Mouse (Mus musculus) natural killer cell, adult 2 months (primary cell): ENCODE data around the gene Rnf141.

ENCODE experiments used
- DNase-seq, 2 experiments: peaks; one replicate each; pipeline ENCODE4 v3.0.0; 2022; ENCODE audit warnings: low spot score in 2 of 2

The Rnf141 gene

DNA sequence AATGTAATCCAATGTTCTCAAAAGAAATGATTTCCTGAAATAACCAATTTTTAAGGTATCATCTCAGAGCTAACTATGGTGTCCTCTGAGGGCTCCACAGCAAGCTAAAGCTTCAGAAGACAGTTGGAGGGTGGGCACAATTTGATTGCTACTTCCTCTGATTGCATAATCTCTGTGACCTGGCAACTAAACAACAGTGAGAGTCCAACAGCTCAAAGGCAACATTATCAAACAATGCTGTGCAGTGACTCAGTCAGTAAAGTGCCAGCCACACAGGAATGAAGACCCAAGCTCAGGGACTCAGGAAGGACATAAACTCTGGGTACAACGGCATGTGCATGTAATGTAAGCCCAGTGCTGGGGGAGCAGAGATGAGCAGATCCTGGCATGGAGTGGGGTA, 11.2 kb downstream of the Rnf141 start:
- DNase-seq: no peak

DNA sequence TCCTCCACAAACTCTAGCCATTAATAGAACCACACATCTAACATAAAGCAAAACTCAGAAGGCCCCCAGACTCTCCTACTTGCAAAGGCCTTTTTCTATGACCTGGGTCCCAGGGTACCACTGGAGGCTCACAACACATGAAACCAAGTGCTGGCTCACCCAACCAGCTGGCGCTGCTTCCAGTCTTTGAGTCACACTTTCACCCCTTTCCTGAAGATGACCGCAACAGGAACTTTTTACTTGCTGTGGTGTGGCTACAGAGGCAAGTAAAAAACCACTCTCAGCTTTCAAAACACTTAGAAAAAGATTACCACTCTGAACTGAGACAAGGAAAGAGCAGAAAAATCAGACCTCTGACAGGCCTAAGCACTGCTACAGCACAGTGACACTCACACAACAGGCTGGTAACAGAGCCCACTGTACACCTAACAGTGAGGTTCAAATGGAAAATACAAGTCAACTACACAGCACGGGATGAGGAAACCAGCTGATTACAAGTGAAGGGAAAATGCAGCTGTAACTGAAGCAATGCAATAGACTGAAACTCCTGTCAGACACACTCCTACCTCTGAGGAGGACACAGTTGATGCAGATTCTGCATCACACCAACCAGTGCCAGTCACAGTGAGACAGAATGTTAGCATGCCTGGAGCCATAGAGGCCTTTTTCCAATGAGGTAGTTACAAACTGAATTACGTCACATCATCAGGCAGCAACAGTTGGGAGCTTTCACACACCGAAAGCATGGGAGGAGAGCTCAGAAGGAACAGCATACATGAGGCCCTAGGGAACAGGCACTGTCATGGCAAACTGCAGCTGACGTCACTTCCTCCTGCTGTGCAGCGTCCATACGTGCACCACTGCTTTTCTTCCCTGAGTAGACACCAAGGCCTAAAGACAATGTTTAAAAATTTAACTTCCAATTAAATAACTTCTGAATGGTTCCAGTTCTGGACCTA, 20.0 kb downstream of the Rnf141 start:
- DNase-seq: no peak

DNA sequence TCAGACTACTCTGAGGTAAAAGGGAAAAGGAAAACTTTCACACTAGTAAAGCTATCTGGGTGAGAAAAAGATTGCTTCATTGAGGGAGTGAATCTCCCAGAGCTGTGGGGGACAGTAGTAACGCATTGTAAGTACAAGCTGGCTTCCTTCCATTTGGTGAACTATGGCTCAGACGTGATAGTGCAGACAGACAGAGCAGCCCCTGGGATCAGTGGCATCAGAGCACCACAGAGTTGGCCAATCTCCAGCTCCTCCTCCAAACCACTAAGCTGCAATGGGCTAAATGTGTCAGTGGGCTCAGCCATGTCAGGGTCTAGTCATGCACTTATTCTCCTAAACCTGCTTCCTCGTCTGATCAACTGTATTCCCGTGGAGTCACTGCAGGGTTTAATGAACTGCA, 20.7 kb downstream of the Rnf141 start:
- DNase-seq: no peak

DNA sequence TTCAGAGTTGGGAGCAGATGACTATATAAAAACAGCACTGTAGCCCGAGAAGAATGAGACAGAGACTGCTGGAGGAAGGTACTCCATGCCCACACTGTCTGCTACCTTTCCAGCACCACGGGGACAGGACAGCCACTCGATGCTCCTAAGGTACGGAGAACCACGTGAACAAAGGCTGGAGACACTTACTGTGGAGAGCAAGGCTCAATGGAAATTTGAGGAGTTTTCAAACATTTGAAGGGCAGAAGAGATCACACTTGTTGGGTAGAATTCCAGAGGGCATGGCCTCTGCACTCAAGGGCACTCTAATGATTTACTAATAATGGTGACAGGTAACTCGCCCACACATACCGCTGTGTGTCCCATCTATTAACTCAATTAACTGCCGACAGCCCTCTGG, 21.2 kb downstream of the Rnf141 start:
- DNase-seq: no peak

DNA sequence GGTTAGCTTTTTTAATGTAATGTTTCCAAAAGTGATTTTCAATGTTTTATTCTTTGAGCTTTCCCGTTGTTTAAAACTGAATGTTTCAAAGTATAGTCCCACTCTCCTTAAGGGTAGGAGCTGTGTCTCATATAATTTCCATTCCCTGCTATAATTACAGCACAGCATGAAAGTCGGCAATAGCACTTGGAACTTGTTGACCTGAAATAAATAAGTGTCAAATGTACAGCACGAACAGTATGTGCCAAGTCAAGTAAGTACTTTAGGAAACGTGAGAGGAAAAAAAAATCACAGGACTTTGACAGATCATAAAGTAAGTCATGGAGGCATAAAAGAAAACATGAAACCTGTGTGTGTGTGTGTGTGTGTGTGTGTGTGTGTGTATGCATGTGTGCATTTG, 22.2 kb downstream of the Rnf141 start:
- no peak for DNase-seq

DNA sequence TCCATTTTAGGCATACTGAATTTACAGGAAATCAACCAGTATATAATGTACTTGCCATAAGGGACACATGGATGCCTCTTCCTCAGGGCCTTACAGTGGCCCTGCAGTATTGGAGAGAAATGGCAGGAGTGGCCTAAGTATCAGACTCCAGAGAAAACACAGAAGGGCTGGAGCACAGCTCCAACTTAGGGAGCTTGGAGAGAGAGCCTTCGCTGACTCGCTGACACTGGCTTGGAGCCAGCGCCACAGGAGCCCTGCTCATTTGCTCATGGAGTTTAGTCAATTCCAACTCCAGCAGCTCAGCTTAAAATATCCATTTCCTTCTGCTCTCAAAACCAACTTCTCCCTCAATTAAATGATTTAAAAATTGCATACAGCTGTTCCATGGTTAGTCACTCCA, 22.6 kb downstream of the Rnf141 start:
- no peak for DNase-seq

DNA sequence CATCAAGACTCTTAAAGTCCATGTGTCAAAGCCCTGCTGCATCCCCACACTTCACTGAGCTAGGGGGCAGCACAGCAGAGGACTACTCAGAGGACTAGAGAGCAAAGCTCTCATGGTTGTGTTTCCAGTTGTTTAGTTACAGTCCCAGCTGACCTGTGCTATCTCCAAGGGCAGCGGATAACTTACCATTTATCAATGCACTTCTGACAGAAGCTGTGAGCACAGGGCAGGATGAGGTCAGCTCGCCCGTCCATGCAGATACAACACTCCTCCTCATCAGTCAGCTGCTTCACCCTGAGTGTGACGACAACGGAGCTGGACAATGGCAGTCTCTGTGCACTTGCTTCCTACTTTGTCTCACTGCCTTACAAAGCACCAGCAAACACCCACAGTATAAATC, 23.2 kb downstream of the Rnf141 start:
- no peak for DNase-seq

DNA sequence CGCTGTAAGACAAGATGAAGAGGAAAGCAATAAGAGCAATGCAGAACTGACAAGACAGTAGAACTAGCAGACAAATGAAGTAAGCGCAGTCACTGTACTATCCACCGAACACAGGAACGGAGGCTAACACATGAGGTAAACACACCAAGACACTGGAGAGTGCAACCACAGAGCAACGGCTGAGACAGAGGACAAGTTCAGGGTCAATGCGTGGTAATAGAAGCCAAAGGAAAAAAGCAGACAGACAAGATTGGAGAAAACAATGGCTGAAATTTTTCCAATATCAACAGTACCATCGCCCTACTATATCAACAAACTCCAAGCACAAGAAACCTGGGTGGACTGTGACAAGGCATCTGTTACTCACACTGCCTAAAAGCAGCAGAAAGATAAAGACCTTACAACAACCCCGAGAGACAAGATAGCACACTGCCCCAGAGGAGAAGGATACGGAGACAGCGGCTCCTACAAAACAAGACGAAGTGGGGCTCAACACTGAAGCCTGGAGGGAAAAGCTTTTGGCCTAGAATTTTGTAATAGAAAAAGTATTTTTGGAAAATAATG, 25.4 kb downstream of the Rnf141 start:
- no peak for DNase-seq

DNA sequence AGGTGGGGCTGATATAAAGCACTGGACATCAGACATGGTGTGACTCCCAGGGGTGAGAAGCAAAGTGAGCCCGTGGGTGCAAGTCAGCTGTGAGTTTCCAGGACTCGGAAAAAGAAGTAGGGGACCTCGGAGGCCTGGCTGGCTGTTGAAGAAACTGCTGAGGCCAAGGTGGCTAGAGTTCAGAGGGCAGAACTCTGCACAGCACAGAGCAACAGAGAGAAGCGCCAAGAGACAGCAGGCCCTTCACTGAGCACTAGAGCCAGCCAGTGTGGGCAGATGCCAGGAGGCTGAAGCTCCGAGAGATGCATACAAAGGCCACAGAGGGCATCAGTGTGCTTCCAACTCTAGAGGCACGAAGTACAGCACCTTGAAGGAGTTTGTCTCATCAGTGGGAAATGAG, 26.1 kb downstream of the Rnf141 start:
- no peak for DNase-seq

DNA sequence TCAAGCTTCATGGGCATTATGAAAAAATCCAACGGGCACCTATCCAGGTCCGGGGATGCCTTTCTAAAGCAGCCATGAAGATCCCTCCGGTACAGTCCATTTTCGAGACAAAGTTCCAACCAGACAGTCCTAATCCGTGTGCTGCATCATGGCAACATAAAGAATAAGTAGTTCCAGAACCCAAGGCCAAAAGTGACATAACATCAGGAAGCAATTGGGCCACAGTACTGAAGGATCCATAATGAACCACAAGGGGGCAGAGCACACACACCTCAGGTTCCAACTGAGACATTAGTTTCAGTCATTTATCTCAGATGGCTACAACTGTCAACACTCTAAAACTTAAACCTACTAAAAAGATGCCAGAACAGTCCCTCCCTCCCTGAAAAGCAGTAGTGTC, 28.2 kb downstream of the Rnf141 start:
- peak; percentile 19 to 53 for DNase-seq

DNA sequence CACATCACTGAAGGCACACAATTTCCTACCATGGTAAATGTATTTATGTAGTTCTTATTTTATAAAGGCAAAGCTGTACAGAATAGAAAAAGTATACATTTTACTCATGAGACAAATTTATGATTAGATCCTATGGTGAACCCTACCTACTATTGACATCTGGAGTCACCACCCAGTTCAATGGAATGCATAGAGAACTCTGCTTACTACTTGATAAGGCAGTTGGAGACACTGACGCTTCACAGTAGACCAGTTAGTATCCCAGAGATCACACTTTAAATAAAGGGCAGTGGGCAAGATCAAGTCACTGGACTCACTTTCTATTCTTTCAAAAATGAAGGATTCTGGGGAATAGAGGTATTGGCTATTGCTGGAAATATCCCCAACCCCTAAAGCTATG, 30.3 kb downstream of the Rnf141 start:
- no peak for DNase-seq

DNA sequence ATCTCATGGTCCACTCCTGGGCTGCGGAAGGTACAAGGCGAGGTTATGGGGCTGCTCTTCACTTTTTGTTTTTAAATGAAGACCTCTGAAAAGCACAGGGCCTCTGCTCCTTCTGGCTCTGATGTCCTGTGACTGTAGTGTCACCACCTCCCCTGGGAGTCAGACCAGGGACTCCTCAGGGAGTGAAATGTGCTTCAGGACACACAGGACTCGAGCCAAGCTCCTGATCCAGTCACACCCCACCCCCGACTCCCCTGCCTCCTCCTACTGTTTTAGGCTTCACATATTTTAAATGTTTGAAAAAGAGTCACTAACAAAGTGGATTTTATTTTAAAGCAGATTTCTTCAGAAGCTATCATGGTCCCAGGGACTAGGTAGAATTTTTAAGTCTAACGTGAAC, 32.7 kb downstream of the Rnf141 start:
- no peak for DNase-seq

DNA sequence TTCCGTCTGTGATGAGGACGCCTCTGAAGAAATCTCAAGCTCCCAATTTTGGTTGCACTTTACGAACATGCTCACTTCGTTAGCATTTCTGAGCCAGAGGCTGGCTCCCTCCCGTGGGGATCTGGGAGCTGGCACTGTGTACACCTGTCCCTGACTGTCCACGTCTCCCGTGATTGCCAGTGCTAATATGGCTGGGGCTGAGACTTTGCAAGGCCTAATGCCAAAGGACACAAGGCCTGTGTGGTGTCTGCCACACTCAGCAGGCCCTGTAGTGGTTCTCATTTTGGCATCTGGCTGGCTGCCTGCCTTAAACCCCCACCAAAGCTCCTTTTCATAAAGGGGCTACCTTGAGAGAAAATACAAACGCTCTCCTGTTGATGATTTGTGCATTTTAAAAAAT, 33.3 kb downstream of the Rnf141 start:
- DNase-seq: no peak

DNA sequence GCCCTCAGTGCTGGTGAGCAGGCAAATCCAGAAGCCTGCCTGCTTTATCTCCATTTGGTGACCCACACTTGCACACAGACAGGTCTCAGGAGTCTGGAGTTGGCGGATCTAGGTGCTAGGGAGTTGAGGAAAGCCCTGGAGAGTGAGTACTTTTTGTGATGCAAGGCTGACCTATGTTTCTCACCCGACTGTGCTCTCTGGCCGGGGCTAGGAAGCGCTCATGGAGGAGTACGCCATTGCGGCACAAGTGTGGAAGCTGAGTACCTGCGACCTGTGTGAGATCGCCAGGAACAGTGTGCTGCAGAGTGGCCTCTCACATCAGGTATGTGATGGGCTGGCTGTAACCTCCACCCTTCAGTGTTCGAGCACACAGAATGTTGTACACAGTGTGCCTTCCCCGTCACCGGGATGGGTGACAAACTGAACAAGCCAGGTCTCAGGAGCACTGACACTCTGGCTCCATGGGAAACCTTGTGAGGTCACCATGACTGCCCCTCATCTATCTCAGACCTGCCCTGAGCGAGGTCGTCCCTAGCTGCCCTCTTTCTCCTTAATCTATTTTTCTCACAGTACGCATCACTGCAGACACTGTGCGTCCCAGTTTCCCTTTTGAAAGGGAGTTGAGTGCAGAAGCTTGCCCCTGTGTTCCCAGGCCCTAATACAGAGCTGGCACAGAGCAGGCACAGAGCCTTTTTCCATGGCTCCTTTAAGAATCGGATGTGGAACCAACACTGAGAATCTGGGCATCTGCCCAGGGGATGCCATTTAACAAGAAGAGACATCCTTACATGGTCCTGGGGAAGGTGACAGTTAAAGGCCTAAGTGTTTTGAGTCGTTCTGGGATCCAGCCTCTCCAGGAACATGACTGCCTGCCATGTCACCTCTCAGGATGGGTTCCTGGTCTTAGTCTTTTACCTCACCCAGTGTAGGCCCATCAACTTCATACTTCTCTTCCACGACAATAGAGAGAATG, 34.4 kb downstream of the Rnf141 start:
- DNase-seq: no peak

DNA sequence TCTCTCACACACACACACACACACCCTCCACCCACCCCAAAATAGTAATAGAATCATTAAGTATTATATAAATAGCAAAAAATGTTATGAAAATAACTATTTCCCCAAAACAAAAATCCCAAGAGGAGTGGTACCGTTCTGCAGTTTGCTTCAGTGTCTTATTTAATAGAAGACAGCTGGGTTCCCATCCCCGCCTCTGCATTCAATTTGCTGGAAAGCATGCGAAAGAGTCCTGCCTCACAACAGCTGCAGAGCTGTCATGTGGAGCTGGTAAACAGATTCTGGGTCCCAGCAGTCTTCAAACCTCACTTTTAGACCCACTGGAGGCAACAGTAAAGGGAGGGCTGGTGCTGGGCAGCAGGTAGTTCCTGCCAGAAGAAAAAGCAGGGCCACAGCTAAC, 35.3 kb downstream of the Rnf141 start:
- no peak for DNase-seq

DNA sequence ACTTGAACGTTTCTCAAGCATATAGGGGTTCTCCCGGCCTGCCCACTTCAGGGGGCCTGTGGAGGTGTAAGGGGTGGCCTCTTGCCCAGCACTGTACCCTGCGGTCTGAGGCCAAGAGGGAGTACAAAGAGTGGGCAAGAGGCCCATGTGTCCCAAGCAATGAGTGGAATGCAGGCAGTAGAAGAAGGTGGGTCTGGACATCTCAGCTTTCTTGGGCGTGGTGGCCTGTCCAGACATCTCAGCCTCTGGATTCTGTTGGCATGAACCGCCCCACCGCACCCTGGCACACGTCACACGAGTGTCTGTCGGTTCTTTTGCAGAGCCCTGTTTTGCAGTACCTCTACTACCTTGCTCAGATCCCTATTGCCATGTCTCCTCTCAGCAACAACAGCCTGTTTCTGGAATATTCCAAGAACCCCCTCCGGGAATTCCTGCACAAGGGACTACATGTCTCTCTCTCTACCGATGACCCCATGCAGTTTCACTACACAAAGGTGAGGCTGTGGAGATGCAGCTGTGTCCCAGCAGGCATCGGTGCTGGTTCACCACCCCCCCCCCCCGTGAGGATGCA, 36.7 kb downstream of the Rnf141 start:
- no peak for DNase-seq

DNA sequence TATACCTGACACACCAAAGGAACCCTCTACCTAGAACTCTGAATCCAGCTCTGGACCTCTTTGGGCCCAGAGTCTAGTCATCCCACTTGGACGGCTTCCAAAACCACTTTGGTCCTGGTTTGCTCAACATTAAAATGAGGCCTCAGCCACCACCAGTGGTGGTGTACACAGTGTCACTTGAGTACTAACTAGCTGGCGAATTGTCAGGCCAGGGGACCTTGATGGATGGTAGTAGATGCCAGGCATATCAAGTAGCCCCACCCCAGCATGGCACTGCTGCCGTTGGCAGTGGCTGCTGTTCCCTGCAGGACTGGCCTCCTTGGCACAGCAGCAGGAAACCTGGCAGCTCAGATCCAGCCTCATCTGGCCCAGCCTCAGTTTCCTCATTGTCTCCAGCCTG, 40.0 kb downstream of the Rnf141 start:
- DNase-seq: no peak

DNA sequence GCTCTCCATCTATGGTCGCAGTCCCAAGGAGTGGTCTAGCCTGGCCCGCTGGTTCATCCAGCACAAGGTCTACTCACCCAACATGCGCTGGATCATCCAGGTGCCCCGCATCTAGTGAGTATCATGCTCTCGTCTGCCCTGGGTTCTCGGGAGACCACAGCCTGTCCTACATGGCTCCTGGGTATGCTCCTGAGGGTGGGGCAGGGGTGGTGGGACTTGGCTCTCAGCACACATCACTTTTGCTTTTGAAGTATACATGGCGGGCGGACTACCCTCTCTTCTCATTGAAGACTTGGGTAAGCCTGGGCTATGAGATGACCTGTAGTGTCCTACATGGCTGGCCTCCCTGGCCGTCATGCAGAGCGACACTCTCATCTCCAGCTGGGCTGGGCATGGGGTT, 41.1 kb downstream of the Rnf141 start:
- no peak for DNase-seq

DNA sequence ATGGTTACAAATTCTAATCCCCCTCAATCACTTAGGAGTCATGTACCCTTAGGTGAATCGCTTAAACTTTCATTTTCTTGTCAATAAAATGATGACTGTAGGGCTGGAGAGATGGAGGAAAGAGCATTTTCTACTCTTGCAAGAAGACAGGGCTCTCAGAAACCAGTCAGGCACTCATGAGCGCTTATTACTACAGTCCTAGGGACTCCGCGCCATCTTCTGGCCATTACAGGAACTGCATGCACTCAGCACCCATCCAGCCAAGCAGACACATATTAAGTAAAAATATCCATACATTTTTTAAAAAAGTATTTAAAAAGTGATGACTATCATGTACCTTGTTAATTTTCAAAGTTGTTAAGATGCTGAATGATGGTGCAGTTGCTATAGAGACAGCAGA, 43.2 kb downstream of the Rnf141 start:
- peak; percentile 62 to 79 for DNase-seq

DNA sequence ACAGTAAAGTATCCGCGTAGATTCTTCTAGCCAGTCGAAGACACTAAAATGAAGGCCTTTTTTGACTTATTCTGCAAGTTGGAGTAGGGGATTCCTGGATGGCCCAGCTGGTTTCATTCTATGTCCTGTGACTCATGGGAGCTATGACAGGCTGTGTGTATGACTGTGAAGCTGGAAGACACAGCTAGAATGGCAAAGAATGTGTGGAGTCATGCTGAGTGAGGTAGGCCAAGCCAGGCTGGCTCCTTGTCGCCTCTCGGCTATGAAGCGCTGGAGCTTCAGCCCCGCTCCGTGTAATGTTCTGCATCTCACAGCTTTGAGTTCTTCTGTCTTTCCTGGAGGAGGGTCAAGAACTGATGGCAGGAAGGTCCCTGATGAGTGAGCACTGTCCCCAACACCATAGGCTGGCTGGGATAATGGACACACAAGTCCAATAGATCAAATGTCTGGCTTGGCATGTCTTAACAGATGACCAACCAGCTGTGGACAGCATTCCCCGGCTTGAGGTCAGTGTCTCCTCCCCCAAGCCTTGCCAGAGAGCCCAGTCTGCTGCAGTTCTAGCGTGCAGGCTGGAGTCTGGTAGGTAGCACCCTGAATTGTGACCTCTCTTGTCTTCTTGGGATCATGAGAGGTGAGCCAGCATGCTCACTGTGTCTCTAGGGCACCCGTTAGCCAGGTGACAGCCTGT, 46.4 kb downstream of the Rnf141 start:
- DNase-seq: no peak

DNA sequence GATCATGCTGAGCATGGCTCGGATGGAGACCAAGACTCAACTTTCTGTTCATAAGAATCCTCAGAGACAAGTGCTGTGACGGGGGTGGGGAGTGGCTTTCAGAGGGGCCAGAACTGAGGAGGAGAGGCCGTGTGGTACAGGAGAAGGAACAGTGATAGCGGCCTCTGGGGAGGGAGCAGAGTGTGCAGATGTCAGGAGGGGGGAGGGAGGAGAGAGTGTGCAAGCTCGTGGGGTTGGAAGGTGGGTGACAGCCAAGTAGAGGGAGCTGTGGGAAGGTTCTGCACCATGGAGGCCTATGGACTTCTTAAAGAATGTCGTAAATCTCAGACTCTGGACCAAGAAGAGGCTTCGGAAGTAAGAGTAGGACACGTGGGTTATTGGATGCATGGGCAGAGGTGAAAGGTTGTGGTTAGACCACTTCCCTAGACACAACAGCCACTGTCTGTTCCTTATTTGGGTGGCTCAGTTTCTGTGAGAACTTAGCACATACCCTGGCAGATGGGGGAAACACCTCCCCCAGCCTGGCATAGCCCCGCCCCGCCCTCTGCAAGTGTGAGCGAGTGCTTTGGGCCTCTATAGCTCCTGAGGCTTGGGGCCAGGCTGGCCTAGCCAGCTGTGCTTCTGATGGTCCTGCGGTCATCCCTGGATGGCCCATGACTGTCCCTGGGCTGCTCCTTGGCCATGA, 47.7 kb downstream of the Rnf141 start:
- DNase-seq: peak; percentile 79 to 83
